Mouse (Mus musculus): ENCODE results near the gene Iah1. TPM values are rescaled to one million over a fixed set of nuclear protein-coding genes. Genes with fewer than 3 reads are reported as not detected.

Iah1 gene
- polyA plus RNA-seq (2015; fragmentation: Nextera tagmentation; extraction: Ambion mirVana), result 67.7 and 78.7 TPM in 2 replicates

- peak; percentile 95 for ATAC-seq (replicated peaks; ENCODE audit: low FRiP score)
- Histone ChIP-seq H3K9me3 (replicated peaks) (no peaks in the 10 kb centered on the region), H3K4me3 (replicated peaks) (peak within 1 kb of the TSS; percentile 80), H3K9ac (peak within 1 kb of the TSS; percentile 79), H3K27ac (peak within 1 kb of the TSS; percentile 89), H3K27me3 (no peaks in the 10 kb centered on the region), H3K36me3 (peaks cover 60% of the 10 kb centered on the region), H3K4me1 (peaks cover 18% of the 10 kb centered on the region), H3K4me2 (peak within 1 kb of the TSS; percentile 64)
- 2% methylated on average over 57 of the region's 59 CpGs for WGBS
Measured at GRCm38 (mm10) chr12:21315923-21316868, at the start of gene Iah1. Gene Iah1, plus strand, starts transcription at chr12:21316389.

- Histone ChIP-seq H3K27me3 (no peaks in the 10 kb centered on the region), H3K9me3 (replicated peaks) (no peaks in the 10 kb centered on the region), H3K27ac (no peak overlapping the region), H3K4me2 (no peak overlapping the region), H3K36me3 (peaks cover 93% of the 10 kb centered on the region), H3K9ac (no peak overlapping the region), H3K4me3 (replicated peaks) (no peak overlapping the region), H3K4me1 (0 out of 2 replicates have a peak, but pooled peaks cover 2% of the 10 kb centered on the region)
- WGBS, result 78% methylated on average over 2 of the region's 2 CpGs
- 0 out of 2 replicates have a peak, but pooled peaks have one; percentile 22 for ATAC-seq (replicated peaks; ENCODE audit: low FRiP score)
Measured at GRCm38 (mm10) chr12:21266784-21267098, 49.4 kb upstream of the Iah1 start.

- no peak overlapping the region for H3K9ac ChIP-seq
- no peaks in the 10 kb centered on the region for H3K27me3 ChIP-seq
- H3K4me1 ChIP-seq, result 0 out of 2 replicates have a peak, but pooled peaks cover 2% of the 10 kb centered on the region
- no peaks in the 10 kb centered on the region for H3K9me3 ChIP-seq (replicated peaks)
- no peak overlapping the region for H3K4me2 ChIP-seq
- H3K27ac ChIP-seq, result no peak overlapping the region
- H3K36me3 ChIP-seq, result peaks cover 96% of the 10 kb centered on the region
- 93% methylated on average over 8 of the region's 8 CpGs for WGBS
- H3K4me3 ChIP-seq (replicated peaks), result no peak overlapping the region
- no peak for ATAC-seq (replicated peaks; ENCODE audit: low FRiP score)
Measured at GRCm38 (mm10) chr12:21268083-21268616, 48.0 kb upstream of the Iah1 start.

- peaks cover 59% of the 10 kb centered on the region for H3K36me3 ChIP-seq
- WGBS, result 77% methylated on average over 7 of the region's 7 CpGs
- H3K27ac ChIP-seq, result no peak overlapping the region
- H3K4me3 ChIP-seq (replicated peaks), result no peak overlapping the region
- H3K4me1 ChIP-seq, result no peaks in the 10 kb centered on the region
- no peak overlapping the region for H3K4me2 ChIP-seq
- no peaks in the 10 kb centered on the region for H3K9me3 ChIP-seq (replicated peaks)
- no peaks in the 10 kb centered on the region for H3K27me3 ChIP-seq
- ATAC-seq (replicated peaks; ENCODE audit: low FRiP score), result no peak
- H3K9ac ChIP-seq, result no peak overlapping the region
Measured at GRCm38 (mm10) chr12:21274446-21274845, 41.7 kb upstream of the Iah1 start.

- no peak overlapping the region for H3K27ac ChIP-seq
Measured at GRCm38 (mm10) chr12:21277352-21277864, 38.8 kb upstream of the Iah1 start.

GRCm38 (mm10) chr12:21284761-21285441 lies 31.3 kb upstream of the Iah1 start, which contains the start of gene Cpsf3:
Gene Cpsf3, plus strand, starts transcription at chr12:21285391.
- Histone ChIP-seq H3K4me1 (peaks cover 23% of the 10 kb centered on the region), H3K36me3 (peaks cover 1% of the 10 kb centered on the region; the same call in 1 of the 2 replicates), H3K4me2 (peak within 1 kb of the TSS; percentile 86), H3K4me3 (replicated peaks) (peak within 1 kb of the TSS; percentile 91), H3K27ac (peak within 1 kb of the TSS; percentile 94), H3K9ac (peak within 1 kb of the TSS; percentile 90), H3K27me3 (no peaks in the 10 kb centered on the region), H3K9me3 (replicated peaks) (no peaks in the 10 kb centered on the region)
- 48% methylated on average over 11 of the region's 11 CpGs for WGBS
- no peak for ATAC-seq (replicated peaks; ENCODE audit: low FRiP score)

More at GRCm38 (mm10) chr12:21277352-21277864, 38.8 kb upstream of the Iah1 start:
- Histone ChIP-seq H3K36me3 (peaks cover 29% of the 10 kb centered on the region; the same call in 1 of the 2 replicates), H3K27me3 (no peaks in the 10 kb centered on the region), H3K9me3 (replicated peaks) (no peaks in the 10 kb centered on the region), H3K4me3 (replicated peaks) (no peak overlapping the region), H3K4me2 (no peak overlapping the region), H3K9ac (no peak overlapping the region), H3K4me1 (no peaks in the 10 kb centered on the region)
- 81% methylated on average over 1 of the region's 1 CpGs for WGBS
- ATAC-seq (replicated peaks; ENCODE audit: low FRiP score), result no peak

GRCm38 (mm10) chr12:21285508-21286242 lies 30.5 kb upstream of the Iah1 start:
- Histone ChIP-seq H3K9ac (peak overlapping the region; percentile 90), H3K9me3 (replicated peaks) (no peaks in the 10 kb centered on the region), H3K36me3 (peaks cover 9% of the 10 kb centered on the region), H3K4me2 (peak overlapping the region; percentile 86), H3K4me1 (peaks cover 23% of the 10 kb centered on the region), H3K4me3 (replicated peaks) (peak overlapping the region; percentile 91), H3K27me3 (no peaks in the 10 kb centered on the region), H3K27ac (peak overlapping the region; percentile 76)
- ATAC-seq (replicated peaks; ENCODE audit: low FRiP score), result peak; percentile 88
- under 1% methylated on average over 47 of the region's 47 CpGs for WGBS

- no peaks in the 10 kb centered on the region for H3K9me3 ChIP-seq (replicated peaks)
- WGBS, result under 1% methylated on average over 28 of the region's 28 CpGs
- peak within 1 kb of the TSS; percentile 94 for H3K27ac ChIP-seq
- H3K4me3 ChIP-seq (replicated peaks), result peak within 1 kb of the TSS; percentile 91
- ATAC-seq (replicated peaks; ENCODE audit: low FRiP score), result peak; percentile 96
- H3K27me3 ChIP-seq, result no peaks in the 10 kb centered on the region
- peaks cover 15% of the 10 kb centered on the region for H3K36me3 ChIP-seq
- H3K4me2 ChIP-seq, result peak within 1 kb of the TSS; percentile 86
- H3K4me1 ChIP-seq, result peaks cover 23% of the 10 kb centered on the region
- H3K9ac ChIP-seq, result peak within 1 kb of the TSS; percentile 90
Measured at GRCm38 (mm10) chr12:21286243-21286622, 30.0 kb upstream of the Iah1 start, which contains the start of gene Itgb1bp1. Gene Itgb1bp1, minus strand, starts transcription at chr12:21286284.

- H3K9ac ChIP-seq, result peak overlapping the region; percentile 90
- H3K4me1 ChIP-seq, result peaks cover 23% of the 10 kb centered on the region
- H3K27me3 ChIP-seq, result no peaks in the 10 kb centered on the region
- no peaks in the 10 kb centered on the region for H3K9me3 ChIP-seq (replicated peaks)
- 30% methylated on average over 18 of the region's 18 CpGs for WGBS
- no peak for ATAC-seq (replicated peaks; ENCODE audit: low FRiP score)
- H3K4me3 ChIP-seq (replicated peaks), result peak overlapping the region; percentile 91
- H3K36me3 ChIP-seq, result peaks cover 22% of the 10 kb centered on the region
- H3K27ac ChIP-seq, result peak overlapping the region; percentile 94
- peak overlapping the region; percentile 86 for H3K4me2 ChIP-seq
Measured at GRCm38 (mm10) chr12:21286712-21287650, 29.2 kb upstream of the Iah1 start.

- H3K27ac ChIP-seq, result no peak overlapping the region
- H3K9ac ChIP-seq, result no peak overlapping the region
- no peaks in the 10 kb centered on the region for H3K9me3 ChIP-seq (replicated peaks)
- ATAC-seq (replicated peaks; ENCODE audit: low FRiP score), result no peak
- H3K36me3 ChIP-seq, result peaks cover 41% of the 10 kb centered on the region
- WGBS, result 93% methylated on average over 3 of the region's 3 CpGs
- H3K4me1 ChIP-seq, result peaks cover 23% of the 10 kb centered on the region
- no peak overlapping the region for H3K4me2 ChIP-seq
- H3K4me3 ChIP-seq (replicated peaks), result no peak overlapping the region
- no peaks in the 10 kb centered on the region for H3K27me3 ChIP-seq
Measured at GRCm38 (mm10) chr12:21288716-21289395, 27.3 kb upstream of the Iah1 start.

Measured in kidney, embryonic 15.5 days (tissue).